ENCODE assay signal across 8 mouse cellular contexts in genomic region chr4:143258517-143258916, GRCm38 (mm10). TPM values are rescaled to one million over a fixed set of nuclear protein-coding genes. Genes with fewer than 3 reads are reported as not detected.
A peak's percentile ranks its signal among the peaks of the same experiment; 100 is the strongest.
DNase-seq lines count a peak whose midpoint lies in the region; ATAC-seq and TF ChIP-seq lines count a peak whose summit lies in the region.

No protein-coding gene starts in this region.

- H3K4me1 ChIP-seq in kidney, embryonic 15.5 days, result peaks cover 44% of the 10 kb centered on the region
- H3K4me1 ChIP-seq in lung, embryonic 14.5 days (ENCODE audit: insufficient read depth), result no peaks in the 10 kb centered on the region
- H3K4me1 ChIP-seq in neural tube, embryonic 15.5 days, result peaks cover 11% of the 10 kb centered on the region

- H3K9me3 ChIP-seq in kidney, embryonic 15.5 days (replicated peaks), result no peaks in the 10 kb centered on the region
- H3K9me3 ChIP-seq in lung, embryonic 14.5 days (ENCODE audit: low read depth, low read length), result no peaks in the 10 kb centered on the region
- no peaks in the 10 kb centered on the region for H3K9me3 ChIP-seq in neural tube, embryonic 15.5 days (replicated peaks)

- peak; percentile 83 for ATAC-seq in granulocyte monocyte progenitor cell, adult 5-6 weeks (replicated peaks; ENCODE audit: poor library complexity, severe bottlenecking)
- peak; percentile 41; the same call in 1 of the 2 replicates for ATAC-seq in kidney, embryonic 15.5 days (replicated peaks; ENCODE audit: low FRiP score)
- ATAC-seq in lung, embryonic 14.5 days (ENCODE audit: insufficient read depth), result peak; percentile 57; the same call in 1 of the 2 replicates
- ATAC-seq in neural tube, embryonic 15.5 days (ENCODE audit: low FRiP score), result 0 out of 2 replicates have a peak, but pooled peaks have one; percentile 25

- peak; percentile 78 for TF ChIP-seq CTCF in lung, embryonic 14.5 days (IDR thresholded peaks at IDR 0.05; ENCODE audit: low read depth)

- no peaks in the 10 kb centered on the region for H3K36me3 ChIP-seq in kidney, embryonic 15.5 days
- no peaks in the 10 kb centered on the region for H3K36me3 ChIP-seq in lung, embryonic 14.5 days (ENCODE audit: insufficient read depth)
- H3K36me3 ChIP-seq in neural tube, embryonic 15.5 days, result no peaks in the 10 kb centered on the region

- H3K9ac ChIP-seq in kidney, embryonic 15.5 days, result no peak overlapping the region
- no peak overlapping the region for H3K9ac ChIP-seq in lung, embryonic 14.5 days
- H3K9ac ChIP-seq in neural tube, embryonic 15.5 days (replicated peaks), result no peak overlapping the region

- DNase-seq in ovary, postnatal 10 days (ENCODE audit: low spot score), result peak; percentile 38
- no peak for DNase-seq in ovary, adult 18-20 months (ENCODE audit: low spot score)
- peak; percentile 54 to 72 for DNase-seq in cerebellum, postnatal 4 days (ENCODE audit: low spot score in 2 of 2)
- peak; percentile 32 for DNase-seq in lung, embryonic 14.5 days
- DNase-seq in urinary bladder, postnatal 25 days (ENCODE audit: low spot score), result peak; percentile 79

- H3K4me3 ChIP-seq in kidney, embryonic 15.5 days (replicated peaks), result peak overlapping the region; percentile 26
- no peak overlapping the region for H3K4me3 ChIP-seq in lung, embryonic 14.5 days (ENCODE audit: low read depth, low read length)
- peak overlapping the region; percentile 27 for H3K4me3 ChIP-seq in neural tube, embryonic 15.5 days (replicated peaks)

- no peak overlapping the region for H3K27ac ChIP-seq in kidney, embryonic 15.5 days
- H3K27ac ChIP-seq in lung, embryonic 14.5 days (ENCODE audit: low read depth), result no peak overlapping the region
- no peak overlapping the region for H3K27ac ChIP-seq in neural tube, embryonic 15.5 days (replicated peaks)

- no peaks in the 10 kb centered on the region for H3K27me3 ChIP-seq in kidney, embryonic 15.5 days
- no peaks in the 10 kb centered on the region for H3K27me3 ChIP-seq in lung, embryonic 14.5 days (ENCODE audit: insufficient read depth, low read length)
- H3K27me3 ChIP-seq in neural tube, embryonic 15.5 days (replicated peaks), result no peaks in the 10 kb centered on the region

- peak overlapping the region; percentile 53 for H3K4me2 ChIP-seq in kidney, embryonic 15.5 days
- H3K4me2 ChIP-seq in lung, embryonic 14.5 days, result peak overlapping the region; percentile 43
- peak overlapping the region; percentile 51 for H3K4me2 ChIP-seq in neural tube, embryonic 15.5 days

- 37% methylated on average over 19 of the region's 19 CpGs for WGBS in kidney, embryonic 15.5 days
- WGBS in lung, embryonic 14.5 days, result 38% methylated on average over 19 of the region's 19 CpGs
- WGBS in neural tube, embryonic 15.5 days, result 37% methylated on average over 19 of the region's 19 CpGs

RNA-seq across cellular contexts. Expression of gene Pdpn, which starts 40.8 kb away (rescaled TPM):
- total RNA-seq in granulocyte monocyte progenitor cell, adult 5-6 weeks (2014; fragmentation: Nextera tagmentation), result not detected in 2 replicates
- total RNA-seq in granulocyte monocyte progenitor cell, adult 5-6 weeks (2017), result not detected in 2 replicates
- 50.0 and 50.7 TPM in 2 replicates for polyA plus RNA-seq in kidney, embryonic 15.5 days (2015; fragmentation: Nextera tagmentation; extraction: Ambion mirVana)
- polyA plus RNA-seq in lung, embryonic 14.5 days (2014; fragmentation: Nextera tagmentation; extraction: Ambion mirVana), result 36.6 and 39.5 TPM in 2 replicates
- polyA plus RNA-seq in neural tube, embryonic 15.5 days (2015; fragmentation: Nextera tagmentation; extraction: Ambion mirVana), result 25.5 and 29.0 TPM in 2 replicates

RNA-seq across cellular contexts. Expression of gene Prdm2, which starts 45.7 kb away (rescaled TPM):
- total RNA-seq in granulocyte monocyte progenitor cell, adult 5-6 weeks (2014; fragmentation: Nextera tagmentation), result 20.5 and 27.8 TPM in 2 replicates
- 11.0 and 12.4 TPM in 2 replicates for total RNA-seq in granulocyte monocyte progenitor cell, adult 5-6 weeks (2017)
- polyA plus RNA-seq in kidney, embryonic 15.5 days (2015; fragmentation: Nextera tagmentation; extraction: Ambion mirVana), result 11.3 TPM in 2 replicates
- polyA plus RNA-seq in lung, embryonic 14.5 days (2014; fragmentation: Nextera tagmentation; extraction: Ambion mirVana), result 12.0 and 12.1 TPM in 2 replicates
- polyA plus RNA-seq in neural tube, embryonic 15.5 days (2015; fragmentation: Nextera tagmentation; extraction: Ambion mirVana), result 12.7 and 13.2 TPM in 2 replicates

Comparison
In these comparisons a context has a peak if more than half of its experiments do, and no peak if none do; other contexts are left out.
1. ATAC-seq: peak in every context shown above with its lines; median percentile 83 in granulocyte monocyte progenitor cell, adult 5-6 weeks; 57 in lung, embryonic 14.5 days; 41 in kidney, embryonic 15.5 days; 25 in neural tube, embryonic 15.5 days.